Mouse (Mus musculus): ENCODE measurements at regions not wholly inside any gene's neighbourhood (a gene's known extent, or its start where the extent isn't known, plus 50 kb on each side); places are given as distances from the start of the nearest gene placed in this dataset.

DNA sequence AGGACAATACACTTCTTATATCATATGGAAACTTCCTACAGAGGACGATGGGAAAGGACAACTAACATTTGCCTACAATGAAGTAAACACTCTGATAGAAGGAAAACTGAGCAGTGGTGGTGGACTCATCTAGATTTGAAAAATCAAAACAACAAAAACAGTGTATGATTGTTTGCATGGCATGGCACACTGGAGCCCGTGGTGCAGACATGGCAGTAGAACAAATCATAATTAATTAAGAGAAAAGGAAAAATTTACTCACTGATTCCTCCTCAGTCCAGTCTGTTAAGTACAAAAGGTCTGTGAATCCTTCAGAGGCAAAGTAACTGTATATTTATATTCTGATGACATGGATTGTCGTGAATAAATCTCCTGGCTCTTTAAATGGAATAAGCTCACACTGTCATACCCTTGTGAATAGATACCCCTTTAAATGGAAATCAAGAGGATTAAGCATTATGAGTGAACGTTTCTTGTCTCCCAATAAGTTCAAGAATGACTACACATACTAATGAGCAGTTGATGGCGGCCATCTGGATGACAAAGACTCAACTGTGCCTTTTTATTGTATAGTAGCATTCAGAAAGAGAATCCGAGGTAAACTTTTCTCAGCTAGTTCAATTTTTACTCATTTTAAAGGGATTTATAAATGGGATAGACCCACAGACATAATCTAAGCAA is 511.1 kb downstream of the Arl4a start:
- Histone ChIP-seq H3K4me2 (ENCODE audit: low read length) (no peak overlapping the region), H3K9ac (ENCODE audit: low read depth, low read length) (no peak overlapping the region), H3K36me3 (ENCODE audit: insufficient read depth, low read length) (no peaks in the 10 kb centered on the region), H3K9me3 (replicated peaks; ENCODE audit: low read length) (no peaks in the 10 kb centered on the region), H3K27ac (no peak overlapping the region), H3K27me3 (ENCODE audit: insufficient read depth, low read length) (no peaks in the 10 kb centered on the region), H3K4me1 (replicated peaks; ENCODE audit: insufficient read depth, low read length) (no peaks in the 10 kb centered on the region), H3K4me3 (replicated peaks; ENCODE audit: low read depth, low read length) (no peak overlapping the region)
- no peak for TF ChIP-seq CTCF (IDR thresholded peaks at IDR 0.05; ENCODE audit: low read depth)
- DNase-seq (ENCODE audit: low spot score) (no peak), ATAC-seq (replicated peaks; ENCODE audit: low FRiP score, low read depth) (no peak)
- WGBS, result 71% methylated on average over 6 of the region's 6 CpGs

DNA sequence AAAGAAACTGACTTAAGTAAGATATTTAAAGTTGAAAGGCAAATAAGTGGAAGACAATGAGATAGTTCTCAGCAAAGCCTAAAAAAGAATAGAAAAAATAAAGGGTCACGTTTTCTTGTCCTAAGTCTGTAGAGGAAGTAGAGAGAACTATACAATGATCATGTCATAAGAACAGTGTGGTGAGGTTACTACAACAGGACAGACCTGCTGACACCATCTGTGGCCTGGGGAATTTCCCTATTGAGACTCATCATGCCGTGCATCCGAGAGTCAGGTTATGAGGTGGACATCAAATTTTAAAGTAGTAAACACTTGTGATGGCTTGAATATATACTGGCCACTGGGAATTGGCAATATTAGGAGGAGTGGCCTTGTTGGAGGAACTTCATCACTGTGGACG is 522.1 kb downstream of the Arl4a start:
- no peak for DNase-seq (ENCODE audit: low spot score)
- Histone ChIP-seq H3K4me3 (replicated peaks; ENCODE audit: low read depth, low read length) (no peak overlapping the region), H3K9ac (ENCODE audit: low read depth, low read length) (no peak overlapping the region), H3K9me3 (replicated peaks; ENCODE audit: low read length) (no peaks in the 10 kb centered on the region), H3K36me3 (ENCODE audit: insufficient read depth, low read length) (no peaks in the 10 kb centered on the region), H3K27me3 (ENCODE audit: insufficient read depth, low read length) (no peaks in the 10 kb centered on the region), H3K4me2 (ENCODE audit: low read length) (no peak overlapping the region), H3K4me1 (replicated peaks; ENCODE audit: insufficient read depth, low read length) (no peaks in the 10 kb centered on the region), H3K27ac (no peak overlapping the region)
- no peak for TF ChIP-seq CTCF (IDR thresholded peaks at IDR 0.05; ENCODE audit: low read depth)
- WGBS, result 83% methylated on average over 4 of the region's 4 CpGs
- ATAC-seq (replicated peaks; ENCODE audit: low FRiP score, low read depth), result no peak

- H3K4me2 ChIP-seq (ENCODE audit: low read length), result no peak overlapping the region
- H3K27ac ChIP-seq, result no peak overlapping the region
- no peak overlapping the region for H3K9ac ChIP-seq (ENCODE audit: low read depth, low read length)
- H3K36me3 ChIP-seq (ENCODE audit: insufficient read depth, low read length), result no peaks in the 10 kb centered on the region
- WGBS, result 73% methylated on average over 5 of the region's 5 CpGs
- H3K4me1 ChIP-seq (replicated peaks; ENCODE audit: insufficient read depth, low read length), result no peaks in the 10 kb centered on the region
- no peak for TF ChIP-seq CTCF (IDR thresholded peaks at IDR 0.05; ENCODE audit: low read depth)
- DNase-seq (ENCODE audit: low spot score) (no peak), ATAC-seq (replicated peaks; ENCODE audit: low FRiP score, low read depth) (no peak)
- H3K9me3 ChIP-seq (replicated peaks; ENCODE audit: low read length), result no peaks in the 10 kb centered on the region
- no peaks in the 10 kb centered on the region for H3K27me3 ChIP-seq (ENCODE audit: insufficient read depth, low read length)
- no peak overlapping the region for H3K4me3 ChIP-seq (replicated peaks; ENCODE audit: low read depth, low read length)
These were observed 527.0 kb downstream of the Arl4a start for GRCm38 (mm10) chr12:39510855-39511254.

- ATAC-seq (replicated peaks; ENCODE audit: low FRiP score, low read depth) (peak; percentile 74), DNase-seq (ENCODE audit: low spot score) (peak; percentile 94)
- Histone ChIP-seq H3K9me3 (replicated peaks; ENCODE audit: low read length) (no peaks in the 10 kb centered on the region), H3K9ac (ENCODE audit: low read depth, low read length) (no peak overlapping the region), H3K36me3 (ENCODE audit: insufficient read depth, low read length) (no peaks in the 10 kb centered on the region), H3K27me3 (ENCODE audit: insufficient read depth, low read length) (no peaks in the 10 kb centered on the region), H3K4me3 (replicated peaks; ENCODE audit: low read depth, low read length) (no peak overlapping the region), H3K4me2 (ENCODE audit: low read length) (no peak overlapping the region), H3K4me1 (replicated peaks; ENCODE audit: insufficient read depth, low read length) (no peaks in the 10 kb centered on the region), H3K27ac (no peak overlapping the region)
- WGBS, result 26% methylated on average over 13 of the region's 13 CpGs
- TF ChIP-seq CTCF (IDR thresholded peaks at IDR 0.05; ENCODE audit: low read depth), result peak; percentile 95
These were observed 527.6 kb downstream of the Arl4a start for GRCm38 (mm10) chr12:39510073-39510812.

DNA sequence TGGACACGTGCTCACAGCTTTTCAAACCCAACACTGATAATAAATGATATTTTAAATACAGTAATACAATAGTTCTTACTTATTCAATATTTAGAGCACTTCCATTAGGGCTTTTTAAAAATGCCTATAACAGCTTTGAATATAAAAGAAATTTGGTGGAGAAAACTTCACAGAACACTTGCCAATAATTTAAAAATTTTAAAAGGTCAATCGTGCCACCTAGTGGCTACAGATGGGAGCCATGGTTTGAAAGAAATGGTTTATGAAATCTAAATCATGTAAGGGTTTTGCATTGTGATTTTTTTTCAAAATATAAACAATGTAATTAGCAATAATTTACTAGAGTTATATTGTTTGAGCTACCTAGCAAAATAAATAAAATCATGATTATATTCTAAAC is 541.6 kb downstream of the Arl4a start:
- H3K4me3 ChIP-seq (replicated peaks; ENCODE audit: low read depth, low read length), result no peak overlapping the region
- whole genome bisulfite sequencing, result 43% methylated on average over 2 of the region's 2 CpGs
- H3K4me1 ChIP-seq (replicated peaks; ENCODE audit: insufficient read depth, low read length), result no peaks in the 10 kb centered on the region
- no peaks in the 10 kb centered on the region for H3K27me3 ChIP-seq (ENCODE audit: insufficient read depth, low read length)
- H3K4me2 ChIP-seq (ENCODE audit: low read length), result no peak overlapping the region
- peak; percentile 41 for DNase-seq (ENCODE audit: low spot score)
- peak; percentile 72 for TF ChIP-seq CTCF (IDR thresholded peaks at IDR 0.05; ENCODE audit: low read depth)
- H3K27ac ChIP-seq, result no peak overlapping the region
- no peaks in the 10 kb centered on the region for H3K36me3 ChIP-seq (ENCODE audit: insufficient read depth, low read length)
- no peak overlapping the region for H3K9ac ChIP-seq (ENCODE audit: low read depth, low read length)
- no peaks in the 10 kb centered on the region for H3K9me3 ChIP-seq (replicated peaks; ENCODE audit: low read length)
- no peak for ATAC-seq (replicated peaks; ENCODE audit: low FRiP score, low read depth)

GRCm38 (mm10) chr12:39493578-39494218 is 544.1 kb downstream of the Arl4a start:
- Histone ChIP-seq H3K9me3 (replicated peaks; ENCODE audit: low read length) (no peaks in the 10 kb centered on the region), H3K4me2 (ENCODE audit: low read length) (no peak overlapping the region), H3K9ac (ENCODE audit: low read depth, low read length) (no peak overlapping the region), H3K27ac (no peak overlapping the region), H3K4me3 (replicated peaks; ENCODE audit: low read depth, low read length) (no peak overlapping the region), H3K36me3 (ENCODE audit: insufficient read depth, low read length) (no peaks in the 10 kb centered on the region), H3K4me1 (replicated peaks; ENCODE audit: insufficient read depth, low read length) (no peaks in the 10 kb centered on the region), H3K27me3 (ENCODE audit: insufficient read depth, low read length) (no peaks in the 10 kb centered on the region)
- 54% methylated on average over 6 of the region's 6 CpGs for WGBS
- ATAC-seq (replicated peaks; ENCODE audit: low FRiP score, low read depth) (no peak), DNase-seq (ENCODE audit: low spot score) (peak; percentile 75)
- TF ChIP-seq CTCF (IDR thresholded peaks at IDR 0.05; ENCODE audit: low read depth), result peak; percentile 73

Data from kidney, postnatal 0 days (tissue).